Mouse (Mus musculus): ENCODE results near the gene Catsper2. TPM values are rescaled to one million over a fixed set of nuclear protein-coding genes. Genes with fewer than 3 reads are reported as not detected.
"Not testable (repeated sequence)": the region's sequence is repeated elsewhere in the genome, so short reads cannot be mapped to it uniquely, and the experiment has no call there.

Gene Catsper2
- total RNA-seq, 1 experiment from 2014 or later, result 0.60 TPM

GRCm38 (mm10) chr2:121442259-121443067 lies 28.9 kb upstream of the Catsper2 start:
- peak; percentile 74 to 92 for ATAC-seq (replicated peaks in 1 of 2; ENCODE audit: insufficient read depth in 1 of 2, low FRiP score in 2 of 2, low TSS enrichment in 1 of 2, low read depth in 1 of 2, poor library complexity in 2 of 2, severe bottlenecking in 2 of 2)

- peak in 1 of 2 experiments; percentile 12; a peak in 1 of 4 replicates for ATAC-seq (replicated peaks in 1 of 2; ENCODE audit: insufficient read depth in 1 of 2, low FRiP score in 2 of 2, low TSS enrichment in 1 of 2, low read depth in 1 of 2, poor library complexity in 2 of 2, severe bottlenecking in 2 of 2)
Observed at GRCm38 (mm10) chr2:121441800-121442199, 28.2 kb upstream of the Catsper2 start.

- ATAC-seq (replicated peaks in 1 of 2; ENCODE audit: insufficient read depth in 1 of 2, low FRiP score in 2 of 2, low TSS enrichment in 1 of 2, low read depth in 1 of 2, poor library complexity in 2 of 2, severe bottlenecking in 2 of 2), result no peak
Observed at GRCm38 (mm10) chr2:121440834-121441605, 27.4 kb upstream of the Catsper2 start.

GRCm38 (mm10) chr2:121439746-121440145 lies 26.2 kb upstream of the Catsper2 start:
- no peak for ATAC-seq (replicated peaks in 1 of 2; ENCODE audit: insufficient read depth in 1 of 2, low FRiP score in 2 of 2, low TSS enrichment in 1 of 2, low read depth in 1 of 2, poor library complexity in 2 of 2, severe bottlenecking in 2 of 2)

- ATAC-seq (replicated peaks in 1 of 2; ENCODE audit: insufficient read depth in 1 of 2, low FRiP score in 2 of 2, low TSS enrichment in 1 of 2, low read depth in 1 of 2, poor library complexity in 2 of 2, severe bottlenecking in 2 of 2), result no peak
Observed at GRCm38 (mm10) chr2:121434854-121435253, 21.3 kb upstream of the Catsper2 start.

GRCm38 (mm10) chr2:121425890-121426289 lies 12.3 kb upstream of the Catsper2 start:
- no peak for ATAC-seq (replicated peaks in 1 of 2; ENCODE audit: insufficient read depth in 1 of 2, low FRiP score in 2 of 2, low TSS enrichment in 1 of 2, low read depth in 1 of 2, poor library complexity in 2 of 2, severe bottlenecking in 2 of 2)

GRCm38 (mm10) chr2:121423166-121423565 lies 9.6 kb upstream of the Catsper2 start:
- no peak for ATAC-seq (replicated peaks in 1 of 2; ENCODE audit: insufficient read depth in 1 of 2, low FRiP score in 2 of 2, low TSS enrichment in 1 of 2, low read depth in 1 of 2, poor library complexity in 2 of 2, severe bottlenecking in 2 of 2)

- ATAC-seq (replicated peaks in 1 of 2; ENCODE audit: insufficient read depth in 1 of 2, low FRiP score in 2 of 2, low TSS enrichment in 1 of 2, low read depth in 1 of 2, poor library complexity in 2 of 2, severe bottlenecking in 2 of 2), result no peak
Observed at GRCm38 (mm10) chr2:121418476-121418875, 4.9 kb upstream of the Catsper2 start.

- no peak for ATAC-seq (replicated peaks in 1 of 2; ENCODE audit: insufficient read depth in 1 of 2, low FRiP score in 2 of 2, low TSS enrichment in 1 of 2, low read depth in 1 of 2, poor library complexity in 2 of 2, severe bottlenecking in 2 of 2)
Observed at GRCm38 (mm10) chr2:121416356-121416755, 2.8 kb upstream of the Catsper2 start.

GRCm38 (mm10) chr2:121415591-121415990 lies 2.0 kb upstream of the Catsper2 start:
- no peak for ATAC-seq (replicated peaks in 1 of 2; ENCODE audit: insufficient read depth in 1 of 2, low FRiP score in 2 of 2, low TSS enrichment in 1 of 2, low read depth in 1 of 2, poor library complexity in 2 of 2, severe bottlenecking in 2 of 2)

- no peak for ATAC-seq (replicated peaks in 1 of 2; ENCODE audit: insufficient read depth in 1 of 2, low FRiP score in 2 of 2, low TSS enrichment in 1 of 2, low read depth in 1 of 2, poor library complexity in 2 of 2, severe bottlenecking in 2 of 2)
Observed at GRCm38 (mm10) chr2:121415103-121415502, 1.5 kb upstream of the Catsper2 start.

GRCm38 (mm10) chr2:121414139-121414685 lies 620 bp upstream of the Catsper2 start:
- 0 out of 4 replicates have a peak, but pooled peaks have one; percentile 6 to 12 for ATAC-seq (replicated peaks in 1 of 2; ENCODE audit: insufficient read depth in 1 of 2, low FRiP score in 2 of 2, low TSS enrichment in 1 of 2, low read depth in 1 of 2, poor library complexity in 2 of 2, severe bottlenecking in 2 of 2)

GRCm38 (mm10) chr2:121412843-121413386 lies 677 bp downstream of the Catsper2 start:
- peak; percentile 5 to 6; a peak in 2 of 4 replicates for ATAC-seq (replicated peaks in 1 of 2; ENCODE audit: insufficient read depth in 1 of 2, low FRiP score in 2 of 2, low TSS enrichment in 1 of 2, low read depth in 1 of 2, poor library complexity in 2 of 2, severe bottlenecking in 2 of 2)

GRCm38 (mm10) chr2:121408160-121408559 lies 5.4 kb downstream of the Catsper2 start:
- ATAC-seq (replicated peaks in 1 of 2; ENCODE audit: insufficient read depth in 1 of 2, low FRiP score in 2 of 2, low TSS enrichment in 1 of 2, low read depth in 1 of 2, poor library complexity in 2 of 2, severe bottlenecking in 2 of 2), result 0 out of 4 replicates have a peak, but pooled peaks of 1 of the 2 experiments have one; percentile 45

GRCm38 (mm10) chr2:121403296-121403695 lies 10.3 kb downstream of the Catsper2 start:
- ATAC-seq (replicated peaks in 1 of 2; ENCODE audit: insufficient read depth in 1 of 2, low FRiP score in 2 of 2, low TSS enrichment in 1 of 2, low read depth in 1 of 2, poor library complexity in 2 of 2, severe bottlenecking in 2 of 2), result no peak

GRCm38 (mm10) chr2:121396624-121397023 lies 17.0 kb downstream of the Catsper2 start:
- peak; percentile 27 to 77; a peak in 2 of 4 replicates for ATAC-seq (replicated peaks in 1 of 2; ENCODE audit: insufficient read depth in 1 of 2, low FRiP score in 2 of 2, low TSS enrichment in 1 of 2, low read depth in 1 of 2, poor library complexity in 2 of 2, severe bottlenecking in 2 of 2)

GRCm38 (mm10) chr2:121386961-121387575 lies 26.5 kb downstream of the Catsper2 start, which contains the start of gene Strc:
Gene Strc (minus strand): TSS chr2:121387168.
- ATAC-seq (replicated peaks in 1 of 2; ENCODE audit: insufficient read depth in 1 of 2, low FRiP score in 2 of 2, low TSS enrichment in 1 of 2, low read depth in 1 of 2, poor library complexity in 2 of 2, severe bottlenecking in 2 of 2), result not testable (repeated sequence)

Measured in hematopoietic stem cell, adult 5-6 weeks (primary cell).